Mouse (Mus musculus) embryonic stem cell, embryonic (primary cell): ENCODE results near the gene Pde4a.

ENCODE experiments used
- CTCF ChIA-PET, 4 experiments: fragments of 300-600 bp in 2 of 4; fragments of 350-600 bp in 2 of 4; sonication (Branson Sonifier 250); formaldehyde crosslinking; loops; one replicate each; lab custom pipeline; 2022; ENCODE audit warnings: inconsistent platforms in 2 of 4; lab: Charles Lee
- POLR2A ChIA-PET, 4 experiments: fragments of 300-600 bp in 2 of 4; fragments of 350-600 bp in 2 of 4; sonication (Branson Sonifier 250); formaldehyde crosslinking; loops; one replicate each; lab custom pipeline; 2022; ENCODE audit warnings: antibody characterized with exemption in 4 of 4, inconsistent platforms in 1 of 4; lab: Charles Lee

Pde4a gene

GRCm38 (mm10) chr9:21210821-21211220, 45.3 kb downstream of the Pde4a start:
- POLR2A ChIA-PET = interaction anchor here in 1 of 4 experiments (1.0 to 1.6 kb wide), 4 partner anchors 10 to 48 kb away, joined by 3 to 8 read pairs (median 4); no protein-coding TSS in a partner anchor

DNA sequence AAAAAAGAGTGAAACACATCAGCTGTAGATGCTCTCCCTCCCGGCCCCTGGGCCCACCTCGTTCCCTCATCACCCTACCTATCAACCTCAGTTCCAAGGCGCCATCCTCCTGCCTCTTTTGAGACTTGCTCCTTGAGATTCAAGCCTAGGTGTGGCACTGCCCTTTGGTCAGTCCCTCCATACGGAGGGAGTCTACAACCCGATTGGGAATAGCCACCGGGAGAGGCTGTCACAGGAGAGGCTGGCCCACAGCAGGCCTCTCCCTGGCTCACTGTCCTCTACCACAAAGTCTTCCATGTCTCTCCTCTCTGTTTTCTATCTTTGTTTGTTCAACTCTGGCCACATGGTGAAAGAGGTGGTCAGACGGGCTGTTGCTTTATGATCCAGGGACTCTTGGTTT, 46.1 kb downstream of the Pde4a start:
- CTCF ChIA-PET = no interaction called here
- POLR2A ChIA-PET = no interaction called here

More at GRCm38 (mm10) chr9:21210821-21211220, 45.3 kb downstream of the Pde4a start:
- CTCF ChIA-PET = interaction anchor here in 3 of 4 experiments (0.6 to 1.5 kb wide), 3 partner anchors 10 to 23 kb away, joined by 4 to 7 read pairs (median 4); no protein-coding TSS in a partner anchor

- CTCF ChIA-PET = interaction anchor here in 1 of 4 experiments (0.6 kb wide), 1 partner anchor 20 kb away, joined by 3 read pairs; no protein-coding TSS in a partner anchor
- POLR2A ChIA-PET = interaction anchor here in 1 of 4 experiments (0.6 to 1.5 kb wide), 2 partner anchors 10 to 389 kb away, joined by 3 to 9 read pairs; no protein-coding TSS in a partner anchor
These were observed 48.2 kb downstream of the Pde4a start for GRCm38 (mm10) chr9:21213617-21214190.

- CTCF ChIA-PET = no interaction called here
- POLR2A ChIA-PET = interaction anchor here in 1 of 4 experiments (0.8 kb wide), 1 partner anchor 248 kb away, joined by 8 read pairs; no protein-coding TSS in a partner anchor
These were observed 50.7 kb downstream of the Pde4a start for GRCm38 (mm10) chr9:21216050-21216841.

DNA sequence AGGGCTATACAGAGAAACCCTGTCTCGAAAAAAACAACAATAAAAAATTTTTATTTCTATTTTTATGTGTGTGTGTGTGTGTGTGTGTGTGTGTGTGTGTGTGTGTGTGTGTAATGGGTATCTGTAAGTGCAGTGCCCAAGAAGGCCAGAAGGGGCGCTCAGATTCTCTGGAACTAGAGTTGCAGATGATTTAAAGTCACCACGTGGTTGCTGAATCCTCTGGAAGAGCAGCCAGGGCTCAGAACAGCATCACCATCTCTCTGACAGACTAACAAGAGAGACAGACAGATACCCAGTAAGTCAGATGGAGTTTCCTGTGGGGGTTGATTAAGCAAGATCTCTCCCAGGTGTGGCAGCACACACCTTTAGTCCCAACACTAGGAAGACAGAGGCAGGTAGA, 54.3 kb downstream of the Pde4a start:
- ChIA-PET POLR2A (interaction anchor here in 3 of 4 experiments (0.6 to 12.2 kb wide), 54 partner anchors 9 to 936 kb away, joined by 3 to 223 read pairs (median 6); partner anchors contain the start of genes Cdkn2d (in 2 of the 3), Gm38431 (in 2 of the 3), Keap1 (in 2 of the 3) and Raver1 (in 2 of the 3)), CTCF (interaction anchor here (0.6 to 8.2 kb wide), 72 partner anchors 9 to 1145 kb away, joined by 3 to 103 read pairs (median 5); partner anchors contain the start of genes Atg4d (in 2 of the 4), Cdkn2d (in 2 of the 4), Ap1m2 (in 1 of the 4) and Carm1 (in 1 of the 4))

DNA sequence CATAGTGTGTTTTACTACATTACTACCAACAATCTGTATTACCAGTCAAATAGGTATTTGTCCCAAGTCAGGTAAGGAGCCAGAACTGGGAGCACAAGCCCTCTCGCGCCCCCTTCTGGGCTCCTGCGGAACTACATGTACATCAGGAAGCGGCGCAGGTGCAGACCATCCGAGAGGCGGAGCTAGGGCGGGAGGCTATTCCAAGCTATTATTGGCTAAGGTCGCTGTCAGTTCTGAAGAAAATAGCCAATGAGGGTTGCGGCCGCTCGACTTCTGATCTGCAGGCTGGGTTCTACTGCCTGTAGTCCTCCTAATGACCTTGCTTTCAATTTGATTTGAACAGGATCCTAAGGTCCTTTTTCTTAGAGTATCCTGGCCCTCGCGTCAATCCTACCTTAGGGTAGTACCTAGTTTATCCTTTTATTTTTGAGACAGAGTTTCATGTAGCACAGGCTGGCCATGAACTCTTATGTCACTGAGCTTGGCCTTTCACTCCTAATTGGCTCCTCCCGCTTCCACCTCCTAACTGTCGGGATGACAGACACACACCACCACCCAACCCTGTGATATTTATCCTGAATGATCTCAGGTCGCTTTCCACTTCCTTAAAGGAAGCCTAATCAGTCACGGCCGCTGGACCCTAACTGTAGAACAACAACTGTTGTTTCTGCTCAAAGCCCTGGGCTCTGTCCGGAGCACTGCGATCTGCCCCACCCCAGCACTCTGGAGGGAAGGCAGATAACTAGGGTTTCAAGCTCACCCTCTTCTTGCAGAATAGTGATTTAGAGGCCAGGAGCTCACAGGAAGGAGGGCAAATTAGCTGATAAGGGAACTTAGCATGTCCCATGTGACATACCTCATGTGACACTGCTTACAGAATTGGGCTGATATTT, 55.2 kb downstream of the Pde4a start:
- ChIA-PET POLR2A (interaction anchor here (0.6 to 12.2 kb wide), 74 partner anchors 8 to 935 kb away, joined by 3 to 223 read pairs (median 5); partner anchors contain the start of genes Cdkn2d (in 3 of the 4), Gm38431 (in 3 of the 4), Raver1 (in 3 of the 4) and Keap1 (in 2 of the 4)), CTCF (interaction anchor here (0.5 to 8.2 kb wide), 114 partner anchors 9 to 1144 kb away, joined by 3 to 103 read pairs (median 4); partner anchors contain the start of genes Cdkn2d (in 3 of the 4), Atg4d (in 2 of the 4), Icam1 (in 2 of the 4) and Ap1m2 (in 1 of the 4))

DNA sequence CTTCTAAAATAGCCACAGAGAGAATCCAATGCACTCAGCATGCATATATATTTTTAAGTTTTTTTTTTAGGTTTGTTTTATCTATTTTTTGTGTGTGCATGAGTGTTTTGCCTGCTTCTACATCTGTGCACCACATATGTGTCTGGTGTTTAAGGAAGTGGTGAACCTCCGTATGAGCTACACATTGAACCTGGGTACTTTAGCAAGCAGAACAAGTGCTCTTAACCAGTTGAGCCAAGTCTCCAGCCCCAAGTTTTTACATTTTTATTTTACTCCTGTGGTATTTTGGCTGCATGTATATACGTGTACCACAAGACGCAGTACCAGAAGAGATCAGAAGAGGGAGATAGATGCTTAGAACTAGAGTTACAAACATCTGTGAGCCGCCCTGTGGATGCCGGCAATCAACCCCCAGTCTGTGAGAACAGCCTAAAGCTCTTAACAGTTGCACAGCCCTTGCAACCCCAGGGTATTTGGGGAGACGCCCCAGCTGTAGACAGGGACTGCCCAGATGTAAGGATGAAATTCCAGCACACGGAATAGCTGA, 55.9 kb downstream of the Pde4a start:
- POLR2A ChIA-PET = interaction anchor here (0.6 to 12.2 kb wide), 50 partner anchors 8 to 467 kb away, joined by 3 to 223 read pairs (median 5); partner anchors contain the start of genes Cdkn2d (in 3 of the 4), Gm38431 (in 2 of the 4), Raver1 (in 2 of the 4) and Carm1 (in 1 of the 4)
- CTCF ChIA-PET = interaction anchor here (0.6 to 8.2 kb wide), 51 partner anchors 8 to 583 kb away, joined by 3 to 103 read pairs (median 6); partner anchors contain the start of genes Cdkn2d (in 2 of the 4), Ap1m2 (in 1 of the 4), Carm1 (in 1 of the 4) and Eif3g (in 1 of the 4)

- ChIA-PET CTCF (interaction anchor here (0.6 to 8.2 kb wide), 36 partner anchors 9 to 818 kb away, joined by 3 to 103 read pairs (median 4); partner anchors contain the start of genes Atg4d (in 1 of the 4), Carm1 (in 1 of the 4), Cdkn2d (in 1 of the 4) and Icam5 (in 1 of the 4)), POLR2A (interaction anchor here (0.6 to 12.2 kb wide), 109 partner anchors 9 to 581 kb away, joined by 3 to 223 read pairs (median 4); partner anchors contain the start of genes Atg4d (in 3 of the 4), Keap1 (in 3 of the 4), Cdkn2d (in 2 of the 4) and Gm38431 (in 2 of the 4))
These were observed 58.0 kb downstream of the Pde4a start for GRCm38 (mm10) chr9:21223490-21223889.

- ChIA-PET CTCF (interaction anchor here (0.6 to 8.2 kb wide), 37 partner anchors 9 to 1272 kb away, joined by 3 to 103 read pairs (median 4); partner anchors contain the start of genes Atg4d (in 1 of the 4), Carm1 (in 1 of the 4), Cdkn2d (in 1 of the 4) and Icam5 (in 1 of the 4)), POLR2A (interaction anchor here (0.6 to 12.2 kb wide), 108 partner anchors 8 to 581 kb away, joined by 3 to 223 read pairs (median 4); partner anchors contain the start of genes Atg4d (in 3 of the 4), Keap1 (in 3 of the 4), Cdkn2d (in 2 of the 4) and Gm38431 (in 2 of the 4))
These were observed 58.4 kb downstream of the Pde4a start for GRCm38 (mm10) chr9:21223906-21224305.

DNA sequence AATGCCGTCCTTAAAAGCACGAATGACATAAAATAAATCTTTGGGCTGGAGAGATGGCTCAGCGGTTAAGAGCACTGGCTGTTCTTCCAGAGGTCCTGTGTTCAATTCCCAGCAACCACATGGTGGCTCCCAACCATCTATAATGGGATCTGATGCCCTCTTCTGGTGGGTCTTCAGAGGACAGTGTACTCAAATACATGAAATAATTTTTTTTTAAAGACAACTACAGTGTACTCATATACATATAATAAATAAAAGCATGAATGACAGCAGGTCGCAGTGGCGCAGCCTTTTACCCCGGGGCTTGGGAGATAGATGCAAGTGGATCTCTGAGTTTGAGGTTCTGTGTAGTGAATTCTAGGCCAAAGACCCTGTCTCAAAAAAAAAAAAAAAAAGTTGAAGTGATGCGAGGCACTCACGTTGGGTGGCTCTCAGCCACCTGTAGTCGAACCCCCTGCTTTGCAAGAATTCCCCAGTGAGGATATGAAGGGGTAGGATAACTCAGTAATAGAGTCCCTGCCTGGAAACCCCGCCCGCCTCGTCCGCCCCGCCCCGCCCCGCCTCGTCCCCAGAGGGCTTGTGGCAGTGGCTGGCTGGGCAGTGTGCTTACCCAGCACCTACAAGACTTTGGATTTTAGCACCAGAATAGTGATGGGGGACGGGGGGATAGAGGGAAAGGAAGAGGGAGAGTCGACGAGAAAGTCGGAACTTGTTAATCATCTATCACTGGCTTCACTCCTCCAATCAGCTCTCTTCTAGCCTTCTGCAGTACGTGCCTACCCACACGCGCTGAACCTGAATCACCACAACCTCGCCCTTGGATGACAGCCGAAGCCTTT, 59.3 kb downstream of the Pde4a start:
- CTCF ChIA-PET = interaction anchor here in 3 of 4 experiments (0.5 to 8.2 kb wide), 18 partner anchors 9 to 1271 kb away, joined by 3 to 103 read pairs (median 6); partner anchors contain the start of genes Keap1 (in 1 of the 3) and Qtrt1 (in 1 of the 3)
- POLR2A ChIA-PET = interaction anchor here (0.7 to 12.2 kb wide), 64 partner anchors 7 to 499 kb away, joined by 3 to 223 read pairs (median 4); partner anchors contain the start of genes Atg4d (in 2 of the 4), Cdkn2d (in 2 of the 4), Gm38431 (in 2 of the 4) and Keap1 (in 2 of the 4)

DNA sequence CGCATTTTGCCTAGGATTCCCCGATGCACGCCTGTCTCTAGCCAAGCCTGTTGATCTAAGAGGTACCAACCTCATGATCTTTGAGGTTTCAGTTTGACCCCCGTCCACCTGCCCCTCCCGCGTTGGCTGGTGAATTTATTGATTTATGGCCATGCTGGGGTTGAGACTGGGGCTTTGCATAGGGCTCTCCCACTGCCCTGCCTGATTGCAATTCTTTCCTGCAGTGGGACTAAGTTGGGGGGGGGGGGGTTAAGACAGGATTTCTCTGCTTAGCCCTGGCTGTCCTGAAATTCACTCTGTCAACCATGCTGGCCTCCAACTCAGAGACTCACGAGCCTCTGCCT, 59.9 kb downstream of the Pde4a start:
- ChIA-PET POLR2A (interaction anchor here in 3 of 4 experiments (0.6 to 12.2 kb wide), 16 partner anchors 9 to 321 kb away, joined by 3 to 223 read pairs (median 6); partner anchors contain the start of genes Gm38431 (in 2 of the 3), Keap1 (in 2 of the 3), Raver1 (in 2 of the 3) and Carm1 (in 1 of the 3)), CTCF (interaction anchor here in 3 of 4 experiments (0.5 to 8.2 kb wide), 10 partner anchors 13 to 320 kb away, joined by 3 to 103 read pairs (median 4); partner anchors contain the start of genes Keap1 (in 1 of the 3) and Qtrt1 (in 1 of the 3))

DNA sequence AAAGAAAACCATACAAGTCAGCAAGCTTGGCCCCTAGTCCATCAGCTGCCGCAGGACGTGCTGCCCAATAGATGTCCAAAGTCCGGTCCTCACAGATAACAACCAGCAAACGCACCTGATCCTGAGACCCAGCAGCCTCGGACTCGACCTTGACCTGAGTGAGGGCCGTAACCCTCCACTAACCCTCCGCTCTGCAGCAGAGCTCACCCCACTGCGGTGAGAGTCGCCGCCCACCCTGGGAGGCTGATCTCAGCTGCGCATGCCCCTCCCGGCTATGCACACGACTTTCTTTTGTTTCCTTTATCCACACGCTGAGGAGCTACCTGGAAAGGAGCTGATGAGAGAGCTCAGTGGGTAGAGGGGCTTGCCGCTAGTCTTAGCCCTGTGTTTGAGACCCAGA, 61.8 kb downstream of the Pde4a start:
- ChIA-PET POLR2A (interaction anchor here (0.5 to 12.2 kb wide), 23 partner anchors 10 to 673 kb away, joined by 3 to 223 read pairs (median 4); partner anchors contain the start of genes Keap1 (in 3 of the 4), Cdkn2d (in 2 of the 4), Carm1 (in 1 of the 4) and Gm38431 (in 1 of the 4)), CTCF (interaction anchor here (0.6 to 8.2 kb wide), 15 partner anchors 11 to 236 kb away, joined by 3 to 103 read pairs (median 5); partner anchors contain the start of genes Cdkn2d (in 2 of the 4), Ap1m2 (in 1 of the 4) and Keap1 (in 1 of the 4))

GRCm38 (mm10) chr9:21231551-21231950, 66.0 kb downstream of the Pde4a start:
- POLR2A ChIA-PET = interaction anchor here in 2 of 4 experiments (1.1 to 12.2 kb wide), 3 partner anchors 8 to 11 kb away, joined by 3 to 223 read pairs (median 7); partner anchors contain the start of gene Keap1 (in 1 of the 2)
- CTCF ChIA-PET = interaction anchor here in 1 of 4 experiments (0.6 to 1.8 kb wide), 2 partner anchors 11 to 380 kb away, joined by 3 to 6 read pairs; no protein-coding TSS in a partner anchor

DNA sequence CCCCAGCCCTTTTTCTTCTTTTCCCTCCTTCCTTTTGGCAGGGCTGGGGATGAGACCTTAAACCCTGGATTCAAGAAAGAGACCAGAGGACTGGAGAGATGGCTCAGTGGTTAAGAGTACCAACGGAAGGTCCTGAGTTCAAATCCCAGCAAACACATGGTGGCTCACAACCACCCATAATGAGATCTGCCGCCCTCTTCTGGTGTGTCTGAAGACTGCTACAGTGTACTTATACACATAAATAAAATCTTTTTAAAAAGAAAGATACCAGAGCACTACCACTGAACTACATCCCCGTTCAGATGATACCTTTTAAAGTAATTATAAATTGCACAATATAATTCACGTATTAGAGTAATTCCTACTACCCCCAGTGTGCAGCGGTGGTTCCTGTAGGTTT, 67.4 kb downstream of the Pde4a start:
- ChIA-PET POLR2A (interaction anchor here in 2 of 4 experiments (1.1 to 2.3 kb wide), 4 partner anchors 9 to 58 kb away, joined by 3 to 27 read pairs (median 8); partner anchors contain the start of gene Cdkn2d (in 1 of the 2)), CTCF (interaction anchor here in 2 of 4 experiments (0.7 to 1.4 kb wide), 3 partner anchors 9 to 12 kb away, joined by 3 to 8 read pairs (median 5); no protein-coding TSS in a partner anchor)
